Mouse (Mus musculus): ENCODE measurements at regions not wholly inside any gene's neighbourhood (a gene's known extent, or its start where the extent isn't known, plus 50 kb on each side); places are given as distances from the start of the nearest gene placed in this dataset.

- TF ChIP-seq CTCF (IDR thresholded peaks at IDR 0.05; ENCODE audit: borderline replicate concordance, insufficient read depth, low read length) (no peak), POLR2A (IDR thresholded peaks at IDR 0.05; ENCODE audit: low read depth, low read length) (no peak)
These were observed 132.1 kb upstream of the Podxl start for GRCm38 (mm10) chr6:31695885-31696284.
